Mouse (Mus musculus) ES-Bruce4 (cell line): Measurements from ENCODE around the gene Olfr572.

ENCODE experiments used
- CTCF ChIP-seq: IDR thresholded peaks from one replicate; pipeline ENCODE4 v1.8.1; 2011; ENCODE audit warnings: low read depth, low read length
- EP300 ChIP-seq: IDR thresholded peaks from 2 replicates; pipeline ENCODE4 v1.6.1; 2011; ENCODE audit warnings: low read depth, low read length; ENCODE audit not compliant: insufficient read depth
- POLR2A ChIP-seq: IDR thresholded peaks from one replicate; pipeline ENCODE4 v1.8.1; 2011; ENCODE audit warnings: low read length; ENCODE audit not compliant: insufficient read depth

DNA sequence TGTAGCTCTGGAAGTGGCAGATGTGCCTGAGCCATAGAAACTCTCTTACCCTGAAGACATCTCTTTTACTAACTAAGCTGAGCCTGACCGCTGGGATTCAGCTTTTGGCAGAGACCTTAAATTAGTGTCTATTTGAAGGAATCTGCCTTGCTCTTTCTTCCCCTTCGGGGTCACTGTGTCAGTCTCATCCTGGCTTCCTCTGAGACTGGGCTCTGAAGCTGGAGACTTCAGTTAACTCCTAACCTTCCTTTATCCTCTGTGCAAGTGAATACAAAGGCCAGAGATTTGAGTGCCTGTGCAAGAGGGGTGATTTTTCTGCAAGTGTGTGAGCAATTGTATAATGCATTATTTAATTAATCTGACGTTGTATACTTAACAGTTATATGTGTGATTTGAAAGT is 33.4 kb upstream of the Olfr572 start, which contains the start of gene Olfr569:
- TF ChIP-seq CTCF (no peak), EP300 (no peak), POLR2A (no peak)
